Mouse (Mus musculus): Measurements from ENCODE around the gene Gata3.

DNA sequence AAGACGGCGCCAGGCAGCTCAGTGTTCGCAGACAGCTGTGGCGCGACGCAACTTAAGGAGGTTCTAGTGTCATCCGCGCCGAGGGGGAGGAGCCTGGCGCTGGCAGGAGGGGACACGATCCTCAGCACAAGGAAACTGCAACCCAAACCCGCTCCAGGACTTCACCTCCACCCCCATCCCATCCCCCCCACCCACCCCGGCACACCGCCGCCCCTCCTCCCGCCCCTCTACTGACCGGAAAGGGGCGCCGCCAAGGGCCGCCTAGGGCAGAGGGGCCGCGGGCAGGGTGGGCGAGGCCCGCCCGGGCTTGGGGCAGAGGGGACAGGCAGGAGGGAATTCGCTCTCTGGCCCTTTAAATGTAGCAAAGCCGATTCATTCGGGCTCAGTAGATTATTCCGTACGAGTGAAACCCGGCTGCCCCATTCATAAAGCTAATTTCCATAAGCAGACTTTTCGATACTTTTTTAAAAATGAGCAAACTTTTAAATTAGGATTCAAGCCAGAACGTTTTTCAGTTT lies 11.2 kb downstream of the Gata3 start:
- no peak for TF ChIP-seq CTCF (conservative IDR thresholded peaks at IDR 0.05 in 1 of 2, IDR thresholded peaks at IDR 0.05 in 1 of 2; ENCODE audit: low read depth in 2 of 2, low read length in 2 of 2)
- TF ChIP-seq SMC3 (IDR thresholded peaks at IDR 0.05; ENCODE audit: low read depth, low read length): no peak
- TF ChIP-seq POLR2A (IDR thresholded peaks at IDR 0.05; ENCODE audit: low read depth, low read length): no peak
- TF ChIP-seq MEF2A (IDR thresholded peaks at IDR 0.05; ENCODE audit: borderline replicate concordance, low read depth, low read length): no peak
- TF ChIP-seq E2F4 (IDR thresholded peaks at IDR 0.05; ENCODE audit: insufficient replicate concordance, low read depth, low read length): no peak
- no peak for TF ChIP-seq EP300 (IDR thresholded peaks at IDR 0.05; ENCODE audit: low read length)
- TF ChIP-seq USF1 (IDR thresholded peaks at IDR 0.05; ENCODE audit: low read depth, low read length): no peak
- TF ChIP-seq ZNF384 (IDR thresholded peaks at IDR 0.05; ENCODE audit: low read depth, low read length): no peak
- TF ChIP-seq MYC (IDR thresholded peaks at IDR 0.05; ENCODE audit: low read depth, low read length): no peak
- TF ChIP-seq NRF1 (IDR thresholded peaks at IDR 0.05; ENCODE audit: low read depth, low read length): no peak
- 0 out of 2 replicates have a peak, but pooled peaks have one; percentile 9 for TF ChIP-seq IRF4 (IDR thresholded peaks at IDR 0.05; ENCODE audit: low read depth, low read length)

Measured in CH12.LX (cell line).